Mouse (Mus musculus): Measurements from ENCODE around the gene Flot2. TPM values are rescaled to one million over a fixed set of nuclear protein-coding genes. Genes with fewer than 3 reads are reported as not detected.

The Flot2 gene
- polyA plus RNA-seq, 3 experiments from 2014 or later: 21.3 to 36.0 (median 24.7) TPM

GRCm38 (mm10) chr11:78102958-78103747 lies 65.4 kb downstream of the Flot2 start:
- ATAC-seq: no peak

DNA sequence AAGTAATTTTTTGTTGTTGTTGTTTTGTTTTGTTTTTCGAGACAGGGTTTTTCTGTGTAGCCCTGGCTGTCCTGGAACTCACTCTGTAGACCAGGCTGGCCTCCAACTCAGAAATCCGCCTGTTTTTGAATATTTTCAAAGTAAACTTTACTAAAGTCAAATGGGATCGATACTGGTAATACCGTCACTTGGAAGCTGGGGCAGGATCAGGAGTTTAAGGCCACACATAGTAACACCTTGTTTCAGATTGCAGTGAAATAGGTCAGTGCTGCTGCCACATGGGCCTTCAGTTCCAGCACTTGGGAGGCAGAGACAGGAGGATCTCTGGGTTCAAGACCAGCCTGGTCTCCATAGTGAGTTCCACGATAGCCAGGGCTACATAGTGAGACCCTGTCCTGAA lies 66.8 kb downstream of the Flot2 start:
- no peak for ATAC-seq

Other genes starting within 250 kb of the Flot2 start
- gene Pipox, start 143.8 kb upstream of the Flot2 start, polyA plus RNA-seq (2017; shearing (Covaris generic)): 1 to 10 TPM in 1 of 3 experiments, under 1 TPM in 2; 0.43 to 2.7 (median 0.56) TPM
- gene Sez6, start 107.1 kb upstream of the Flot2 start, polyA plus RNA-seq (2017; shearing (Covaris generic)): under 1 TPM in 1 of 3 experiments, not detected in 2; 0.24 TPM
- gene Phf12, start 55.2 kb upstream of the Flot2 start, polyA plus RNA-seq (2017; shearing (Covaris generic)): 10 to 100 TPM; 21.4 to 37.6 (median 35.3) TPM
- gene Dhrs13, start 5.7 kb upstream of the Flot2 start, polyA plus RNA-seq (2017; shearing (Covaris generic)): 1 to 10 TPM in 2 of 3 experiments, under 1 TPM in 1; 0.94 to 1.8 (median 1.7) TPM
- gene Eral1, start 42.5 kb downstream of the Flot2 start, polyA plus RNA-seq (2017; shearing (Covaris generic)): 10 to 100 TPM; 29.4 to 45.2 (median 41.1) TPM
- 10 to 100 TPM; 10.9 to 20.0 (median 12.1) TPM for gene Fam222b, start 56.7 kb downstream of the Flot2 start, polyA plus RNA-seq (2017; shearing (Covaris generic))
- 1 to 10 TPM; 3.5 to 6.8 (median 3.6) TPM for gene Traf4, start 127.7 kb downstream of the Flot2 start, polyA plus RNA-seq (2017; shearing (Covaris generic))
- 10 to 100 TPM in 2 of 3 experiments, 1 to 10 TPM in 1; 9.1 to 13.2 (median 11.3) TPM for gene Nek8, start 138.7 kb downstream of the Flot2 start, polyA plus RNA-seq (2017; shearing (Covaris generic))
- gene Tlcd1, start 138.8 kb downstream of the Flot2 start, polyA plus RNA-seq (2017; shearing (Covaris generic)): 1 to 10 TPM; 2.7 to 3.6 (median 3.2) TPM
- 1,000 to 10,000 TPM; 2,768 to 4,435 (median 3,801) TPM for gene Rpl23a, start 145.7 kb downstream of the Flot2 start, polyA plus RNA-seq (2017; shearing (Covaris generic))
- 1 to 10 TPM in 1 of 3 experiments, not detected in 2; 1.4 TPM for gene Rab34, start 150.5 kb downstream of the Flot2 start, polyA plus RNA-seq (2017; shearing (Covaris generic))
- gene Proca1, start 155.5 kb downstream of the Flot2 start, polyA plus RNA-seq (2017; shearing (Covaris generic)): 1 to 10 TPM; 1.9 to 5.4 (median 3.5) TPM
- 100 to 1,000 TPM; 103 to 118 (median 104) TPM for gene Sdf2, start 207.8 kb downstream of the Flot2 start, polyA plus RNA-seq (2017; shearing (Covaris generic))
- gene Supt6, start 208.1 kb downstream of the Flot2 start, polyA plus RNA-seq (2017; shearing (Covaris generic)): 10 to 100 TPM; 16.6 to 18.7 (median 16.9) TPM
- 10 to 100 TPM; 26.4 to 41.9 (median 27.3) TPM for gene 2610507B11Rik, start 223.8 kb downstream of the Flot2 start, polyA plus RNA-seq (2017; shearing (Covaris generic))